Mouse (Mus musculus) gastrocnemius, adult 2 months (tissue): Measurements from ENCODE around the gene St3gal2. TPM values are rescaled to one million over a fixed set of nuclear protein-coding genes. Genes with fewer than 3 reads are reported as not detected.
A peak's percentile ranks its signal among the peaks of the same experiment; 100 is the strongest.
"Not testable (repeated sequence)": the region's sequence is repeated elsewhere in the genome, so short reads cannot be mapped to it uniquely, and the experiment has no call there.

Source experiments
- DNase-seq: peaks from one replicate; pipeline ENCODE4 v3.0.0; 2022
- H3K27ac ChIP-seq: fragments of 200-600 bp; 2 replicates; pipeline ENCODE4 v1.8.1; 2022; ENCODE audit warnings: mild to moderate bottlenecking
- H3K4me3 ChIP-seq: fragments of 200-600 bp; 2 replicates; pipeline ENCODE4 v1.8.1; 2022; ENCODE audit warnings: mild to moderate bottlenecking, moderate library complexity
- CTCF ChIP-seq: fragments of 200-600 bp; IDR thresholded peaks from 2 replicates; pipeline ENCODE4 v1.8.1; 2022; ENCODE audit warnings: antibody characterized with exemption, mild to moderate bottlenecking, moderate library complexity
- intact Hi-C: fragments of 180-260 bp; cut with DNase I; formaldehyde crosslinking; loops from one replicate; pipeline ENCODE4 v1.15.1; 2025
- total RNA-seq, 2 experiments: library from RNA; stranded (reverse); gene quantifications; 2 replicates each; pipeline ENCODE4 v1.2.3; 2021

The St3gal2 gene
- total RNA-seq, 2 experiments from 2014 or later, result 46.4 to 51.0 TPM

GRCm38 (mm10) chr8:110959071-110959780 is 39.5 kb downstream of the St3gal2 start:
- intact Hi-C loops, result loop anchor here (5.0 kb wide), 1 partner anchor 37 kb away; no protein-coding TSS in a partner anchor
- TF ChIP-seq CTCF, result no peak
- no peak for DNase-seq
- Histone ChIP-seq H3K27ac (no peak overlapping the region), H3K4me3 (no peak overlapping the region)

DNA sequence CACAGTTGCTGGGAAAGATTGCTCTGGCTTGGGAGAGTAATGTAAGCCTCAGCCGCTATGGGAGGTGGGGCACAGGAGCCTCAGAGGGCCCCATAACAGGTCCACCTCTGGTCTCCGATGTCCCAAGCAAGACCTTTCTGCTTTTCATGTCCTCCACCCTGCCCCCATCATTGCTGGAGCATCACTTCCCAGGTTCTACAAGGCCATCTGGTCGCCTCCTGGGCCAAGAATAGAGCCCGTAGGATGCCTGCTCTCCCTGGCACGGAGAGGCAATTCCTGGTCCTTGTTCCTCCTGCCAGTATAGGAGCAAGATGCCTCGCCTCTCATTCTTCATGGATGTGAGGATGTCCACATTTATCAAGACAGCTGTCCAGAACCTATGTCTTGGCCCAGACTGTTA is 40.2 kb downstream of the St3gal2 start:
- no peak for TF ChIP-seq CTCF
- intact Hi-C loops, result loop anchor here (5.0 kb wide), 1 partner anchor 38 kb away; no protein-coding TSS in a partner anchor
- no peak overlapping the region for H3K27ac ChIP-seq
- DNase-seq, result no peak
- no peak overlapping the region for H3K4me3 ChIP-seq

DNA sequence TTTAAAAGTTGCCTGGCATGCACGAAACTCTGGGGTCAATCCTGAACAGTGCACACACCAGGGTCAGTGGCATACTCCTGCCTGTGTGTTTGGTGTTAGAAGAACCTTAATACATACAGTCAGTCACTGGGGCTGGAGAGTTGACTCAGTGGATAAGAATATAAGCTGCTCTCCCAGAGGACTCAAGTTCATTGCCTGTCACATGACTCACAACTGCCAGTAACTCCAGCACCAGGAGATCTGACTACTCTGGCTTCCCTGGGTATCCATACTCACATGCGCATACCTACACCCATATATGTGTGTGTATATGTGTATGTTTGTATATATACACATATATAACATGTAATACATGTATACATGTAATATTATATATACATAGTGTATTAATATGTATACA is 43.3 kb downstream of the St3gal2 start:
- no peak for TF ChIP-seq CTCF
- H3K27ac ChIP-seq, result no peak overlapping the region

GRCm38 (mm10) chr8:110964666-110965065 is 44.9 kb downstream of the St3gal2 start:
- Histone ChIP-seq H3K27ac (no peak overlapping the region), H3K4me3 (no peak overlapping the region)
- intact Hi-C loops, result loop anchor here (5.0 kb wide), 1 partner anchor 47 kb away; the partner anchor contains the start of gene St3gal2
- TF ChIP-seq CTCF, result no peak
- no peak for DNase-seq

More for the DNA sequence above, 43.3 kb downstream of the St3gal2 start:
- intact Hi-C loops, result no loop called here
- no peak for DNase-seq
- no peak overlapping the region for H3K4me3 ChIP-seq

DNA sequence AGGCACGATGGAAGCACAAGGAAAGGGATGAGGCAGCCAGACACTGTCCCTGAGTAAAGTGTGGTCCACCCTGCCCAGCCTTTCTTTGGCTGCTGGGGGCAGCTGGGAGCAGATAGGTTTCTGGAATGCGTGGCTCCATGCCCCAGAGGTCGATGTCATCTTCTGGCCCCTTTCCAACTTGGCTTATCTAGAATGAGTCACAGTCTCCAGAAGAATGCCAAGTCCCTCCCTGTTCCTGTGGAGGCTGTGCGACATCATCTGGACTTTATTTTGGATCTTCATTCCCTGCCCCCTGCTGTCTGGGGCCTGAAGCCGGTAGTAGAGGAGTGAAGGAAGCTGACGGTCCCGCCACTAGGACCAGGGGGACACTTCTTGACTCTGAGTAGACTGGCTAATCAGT is 45.9 kb downstream of the St3gal2 start:
- intact Hi-C loops, result loop anchor here (5.0 kb wide), 1 partner anchor 48 kb away; the partner anchor contains the start of gene St3gal2
- peak; percentile 79 for DNase-seq
- peak overlapping the region; percentile 43 for H3K27ac ChIP-seq
- TF ChIP-seq CTCF, result peak; percentile 64
- H3K4me3 ChIP-seq, result peak overlapping the region; percentile 19; the same call in 1 of the 2 replicates

GRCm38 (mm10) chr8:110966586-110966985 is 46.9 kb downstream of the St3gal2 start:
- intact Hi-C loops, result loop anchor here (5.0 kb wide), 1 partner anchor 49 kb away; the partner anchor contains the start of gene St3gal2
- no peak overlapping the region for H3K4me3 ChIP-seq
- DNase-seq, result no peak
- TF ChIP-seq CTCF, result no peak
- H3K27ac ChIP-seq, result peak overlapping the region; percentile 43

- intact Hi-C loops, result loop anchor here (5.0 kb wide), 1 partner anchor 50 kb away; the partner anchor contains the start of gene St3gal2
- Histone ChIP-seq H3K27ac (no peak overlapping the region), H3K4me3 (no peak overlapping the region)
- no peak for TF ChIP-seq CTCF
- no peak for DNase-seq
Observed at GRCm38 (mm10) chr8:110967326-110967725, 47.6 kb downstream of the St3gal2 start.

DNA sequence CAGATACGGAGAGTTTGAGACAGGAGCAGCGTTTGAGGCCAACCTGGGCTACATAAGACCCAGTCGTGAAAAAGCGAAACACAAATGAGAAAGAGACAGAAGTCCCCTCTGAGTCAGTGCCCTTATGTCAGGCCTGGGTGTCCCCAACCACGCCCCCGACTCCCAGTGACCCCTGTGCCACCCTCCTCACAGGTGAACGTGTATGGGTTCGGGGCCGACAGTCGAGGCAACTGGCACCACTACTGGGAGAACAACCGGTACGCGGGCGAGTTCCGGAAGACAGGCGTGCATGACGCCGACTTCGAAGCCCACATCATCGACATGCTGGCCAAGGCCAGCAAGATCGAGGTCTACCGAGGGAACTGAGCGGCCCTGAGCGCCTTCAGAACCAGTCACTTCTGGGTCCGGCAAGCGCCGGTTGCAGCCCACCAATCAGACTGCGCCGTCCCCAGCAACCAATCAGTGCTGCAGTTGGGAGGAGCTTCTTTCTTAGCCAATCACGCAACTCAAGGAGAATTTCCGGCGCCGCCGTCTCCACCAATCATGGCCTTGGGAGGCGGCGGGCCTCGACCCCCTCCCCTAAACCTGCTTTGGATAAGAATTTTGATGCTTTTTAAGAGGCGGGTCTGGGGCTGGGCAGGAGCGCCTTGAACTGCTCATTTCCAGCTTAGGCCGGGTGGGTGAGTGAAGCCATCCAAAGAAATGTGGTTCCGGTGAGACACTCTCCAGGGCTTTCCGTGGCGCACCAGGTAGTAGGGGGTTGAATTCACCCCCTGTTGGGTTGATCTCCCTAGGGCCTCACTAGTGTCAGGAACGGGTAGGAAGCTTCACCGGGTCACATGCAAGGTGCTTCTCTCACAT is 50.4 kb downstream of the St3gal2 start:
- H3K4me3 ChIP-seq, result peak overlapping the region; percentile 76
- DNase-seq, result peak; percentile 88
- intact Hi-C loops, result loop anchor here (5.0 kb wide), 1 partner anchor 53 kb away; the partner anchor contains the start of gene St3gal2
- TF ChIP-seq CTCF, result no peak
- peak overlapping the region; percentile 71 for H3K27ac ChIP-seq

- H3K4me3 ChIP-seq, intact Hi-C loops, H3K27ac ChIP-seq, DNase-seq: not testable (repeated sequence)
Observed at GRCm38 (mm10) chr8:110976532-110976931, 56.8 kb downstream of the St3gal2 start.

- DNase-seq, H3K27ac ChIP-seq, intact Hi-C loops, H3K4me3 ChIP-seq: not testable (repeated sequence)
Observed at GRCm38 (mm10) chr8:110977987-110978386, 58.3 kb downstream of the St3gal2 start.

GRCm38 (mm10) chr8:110981304-110981703 is 61.6 kb downstream of the St3gal2 start:
- no peak for TF ChIP-seq CTCF
- H3K4me3 ChIP-seq, result no peak overlapping the region
- no peak overlapping the region for H3K27ac ChIP-seq
- intact Hi-C loops, result no loop called here
- no peak for DNase-seq

DNA sequence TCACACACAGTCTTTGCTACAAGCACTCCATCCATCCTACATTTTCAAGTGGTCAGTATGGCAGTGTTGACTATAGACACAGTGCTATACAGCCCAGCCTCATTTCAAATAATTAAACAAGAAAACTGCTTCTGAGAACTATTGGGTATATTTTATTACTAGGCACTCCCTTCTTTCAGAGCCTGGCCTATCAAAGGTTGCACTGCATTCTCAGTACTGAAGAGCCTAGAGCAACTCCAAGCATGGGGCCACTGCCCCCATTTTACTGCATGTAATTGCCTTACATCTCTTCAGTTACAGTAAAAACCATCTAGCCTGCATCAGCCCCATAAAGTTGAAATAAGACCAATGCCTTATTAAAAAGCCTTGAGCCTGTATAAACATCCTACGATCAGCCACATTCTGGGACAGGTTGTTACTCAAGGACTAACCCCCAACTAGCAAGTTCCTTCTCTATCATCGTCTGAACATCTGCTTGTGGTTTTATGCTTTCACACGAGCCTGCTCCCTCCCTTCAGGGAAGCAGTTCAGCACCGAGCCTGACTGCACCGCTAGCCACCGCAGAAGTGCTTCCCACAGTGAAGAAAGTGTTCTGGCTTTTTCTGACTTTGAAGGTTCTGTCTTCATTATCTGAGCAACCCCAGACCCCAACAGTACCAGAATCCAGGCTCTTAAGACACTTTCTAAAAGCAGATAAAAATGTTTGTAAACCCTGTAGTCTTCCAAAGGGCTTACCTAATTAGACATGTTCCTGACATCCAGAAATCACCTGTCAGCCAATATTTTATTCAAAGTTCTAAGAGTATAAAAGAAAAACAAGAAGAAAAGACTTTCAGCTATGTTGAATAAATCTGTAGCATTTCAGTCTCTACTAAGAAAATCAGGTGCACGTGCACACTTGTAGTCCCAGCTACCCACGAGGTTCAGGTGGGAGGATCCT is 68.4 kb downstream of the St3gal2 start:
- DNase-seq, result no peak
- H3K4me3 ChIP-seq, result no peak overlapping the region
- intact Hi-C loops, result no loop called here
- TF ChIP-seq CTCF, result no peak
- no peak overlapping the region for H3K27ac ChIP-seq
